Mouse (Mus musculus): ENCODE results near the gene Asb10. TPM values are rescaled to one million over a fixed set of nuclear protein-coding genes. Genes with fewer than 3 reads are reported as not detected.
A peak's percentile ranks its signal among the peaks of the same experiment; 100 is the strongest.
"Not testable (repeated sequence)": the region's sequence is repeated elsewhere in the genome, so short reads cannot be mapped to it uniquely, and the experiment has no call there.

The Asb10 gene
- polyA plus RNA-seq, 1 experiment from 2014 or later = 0.99 TPM

GRCm38 (mm10) chr5:24555335-24555734, 14.6 kb upstream of the Asb10 start:
- not testable (repeated sequence) for ATAC-seq (ENCODE audit: insufficient number of reproducible peaks, low FRiP score, low TSS enrichment, low read depth); H3K4me3 ChIP-seq; H3K36me3 ChIP-seq; H3K9me3 ChIP-seq; H3K4me2 ChIP-seq; H3K9ac ChIP-seq; H3K27me3 ChIP-seq; H3K27ac ChIP-seq
- H3K4me1 ChIP-seq = peaks cover 32% of the 10 kb centered on the region
- WGBS = 93% methylated on average over 7 of the region's 7 CpGs

- no peak for ATAC-seq (ENCODE audit: insufficient number of reproducible peaks, low FRiP score, low TSS enrichment, low read depth)
- Histone ChIP-seq H3K4me1 (peaks cover 32% of the 10 kb centered on the region), H3K9me3 (no peaks in the 10 kb centered on the region), H3K27ac (peak overlapping the region; percentile 67), H3K9ac (no peak overlapping the region), H3K27me3 (no peaks in the 10 kb centered on the region), H3K36me3 (no peaks in the 10 kb centered on the region), H3K4me3 (no peak overlapping the region), H3K4me2 (peak overlapping the region; percentile 1; the same call in 1 of the 2 replicates)
- 31% methylated on average over 5 of the region's 5 CpGs for WGBS
These were observed 13.0 kb upstream of the Asb10 start for GRCm38 (mm10) chr5:24553621-24554244.

GRCm38 (mm10) chr5:24551317-24551688, 10.5 kb upstream of the Asb10 start:
- ATAC-seq (ENCODE audit: insufficient number of reproducible peaks, low FRiP score, low TSS enrichment, low read depth) = no peak
- peak overlapping the region; percentile 12 for H3K4me3 ChIP-seq
- no peaks in the 10 kb centered on the region for H3K27me3 ChIP-seq
- H3K4me1 ChIP-seq = peaks cover 32% of the 10 kb centered on the region
- peak overlapping the region; percentile 43 for H3K4me2 ChIP-seq
- peak overlapping the region; percentile 38 for H3K27ac ChIP-seq
- no peaks in the 10 kb centered on the region for H3K36me3 ChIP-seq
- H3K9ac ChIP-seq = no peak overlapping the region
- WGBS = 45% methylated on average over 2 of the region's 2 CpGs
- no peaks in the 10 kb centered on the region for H3K9me3 ChIP-seq

DNA sequence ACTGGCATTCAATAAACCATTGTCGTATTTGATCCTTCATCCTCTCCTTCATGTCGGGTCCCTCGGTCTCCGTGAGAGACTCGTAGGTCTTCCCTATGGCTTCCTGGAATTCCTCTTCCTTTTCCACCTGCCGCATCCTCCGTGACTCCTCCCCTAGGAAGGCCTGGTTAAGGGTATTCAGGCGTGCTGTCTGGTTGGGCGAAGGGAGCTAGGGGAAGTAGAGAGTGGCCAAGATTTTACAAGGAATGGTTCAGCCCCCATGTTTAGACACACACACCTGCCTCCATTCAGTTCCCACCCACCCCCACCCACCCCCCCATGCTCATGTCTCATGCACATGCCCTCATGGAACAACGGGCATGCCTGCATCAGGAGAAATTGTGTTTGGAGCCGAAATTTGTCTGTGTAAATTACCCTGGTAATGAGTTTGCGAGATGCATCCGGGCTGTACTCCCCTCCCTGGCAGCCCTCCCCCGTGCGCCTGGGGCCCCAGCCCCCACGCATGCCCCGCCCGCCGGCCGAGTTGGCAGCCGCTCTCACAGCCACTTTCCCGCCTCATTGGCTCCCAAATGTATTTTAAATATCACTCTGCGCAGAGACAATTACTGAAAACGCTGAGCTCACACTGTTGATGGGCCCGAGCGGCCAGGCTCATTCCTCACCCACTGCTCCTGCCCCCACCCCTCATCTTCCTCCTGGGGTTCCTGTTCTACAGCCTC, 10.0 kb upstream of the Asb10 start:
- peaks cover 32% of the 10 kb centered on the region for H3K4me1 ChIP-seq
- H3K4me2 ChIP-seq = peak overlapping the region; percentile 43
- H3K27me3 ChIP-seq = no peaks in the 10 kb centered on the region
- no peaks in the 10 kb centered on the region for H3K36me3 ChIP-seq
- H3K4me3 ChIP-seq = peak overlapping the region; percentile 12
- WGBS = 23% methylated on average over 24 of the region's 26 CpGs
- no peak overlapping the region for H3K9ac ChIP-seq
- H3K9me3 ChIP-seq = no peaks in the 10 kb centered on the region
- H3K27ac ChIP-seq = peak overlapping the region; percentile 38
- peak; percentile 30; the same call in 1 of the 2 replicates for ATAC-seq (ENCODE audit: insufficient number of reproducible peaks, low FRiP score, low TSS enrichment, low read depth)

- no peak for ATAC-seq (ENCODE audit: insufficient number of reproducible peaks, low FRiP score, low TSS enrichment, low read depth)
- Histone ChIP-seq H3K27me3 (peaks cover 8% of the 10 kb centered on the region), H3K4me1 (peaks cover 26% of the 10 kb centered on the region), H3K9me3 (no peaks in the 10 kb centered on the region), H3K4me2 (no peak overlapping the region), H3K9ac (no peak overlapping the region), H3K4me3 (no peak overlapping the region), H3K27ac (no peak overlapping the region), H3K36me3 (no peaks in the 10 kb centered on the region)
- WGBS = 75% methylated on average over 7 of the region's 7 CpGs
These were observed 1.9 kb upstream of the Asb10 start for GRCm38 (mm10) chr5:24542643-24543042.

DNA sequence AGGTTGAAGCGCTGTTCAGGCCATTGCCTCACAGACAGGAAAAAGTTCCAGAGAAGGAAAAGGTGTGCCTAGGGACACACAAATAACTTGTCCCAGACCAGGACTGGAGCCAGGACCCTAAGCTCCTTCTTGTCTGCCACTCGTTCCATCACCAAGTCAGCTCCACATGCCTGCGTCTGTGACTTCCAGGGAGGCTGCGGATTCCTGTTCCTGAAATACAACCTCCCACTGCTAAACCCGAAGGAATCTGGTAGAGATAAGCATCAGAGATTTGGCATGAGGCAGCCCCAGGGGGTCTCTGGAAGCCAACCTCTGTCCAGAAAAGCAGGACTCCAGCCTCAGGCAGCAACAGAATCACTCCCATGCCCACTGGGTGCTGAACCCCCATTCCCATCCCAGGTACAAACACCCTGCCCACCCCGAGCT, 379 bp upstream of the Asb10 start:
- peak overlapping the region; percentile 34 for H3K4me2 ChIP-seq
- H3K4me1 ChIP-seq = peaks cover 29% of the 10 kb centered on the region
- no peaks in the 10 kb centered on the region for H3K36me3 ChIP-seq
- H3K27me3 ChIP-seq = peaks cover 13% of the 10 kb centered on the region
- H3K9me3 ChIP-seq = no peaks in the 10 kb centered on the region
- no peak overlapping the region for H3K27ac ChIP-seq
- H3K4me3 ChIP-seq = no peak overlapping the region
- H3K9ac ChIP-seq = no peak overlapping the region
- WGBS = 15% methylated on average over 6 of the region's 6 CpGs
- no peak for ATAC-seq (ENCODE audit: insufficient number of reproducible peaks, low FRiP score, low TSS enrichment, low read depth)

DNA sequence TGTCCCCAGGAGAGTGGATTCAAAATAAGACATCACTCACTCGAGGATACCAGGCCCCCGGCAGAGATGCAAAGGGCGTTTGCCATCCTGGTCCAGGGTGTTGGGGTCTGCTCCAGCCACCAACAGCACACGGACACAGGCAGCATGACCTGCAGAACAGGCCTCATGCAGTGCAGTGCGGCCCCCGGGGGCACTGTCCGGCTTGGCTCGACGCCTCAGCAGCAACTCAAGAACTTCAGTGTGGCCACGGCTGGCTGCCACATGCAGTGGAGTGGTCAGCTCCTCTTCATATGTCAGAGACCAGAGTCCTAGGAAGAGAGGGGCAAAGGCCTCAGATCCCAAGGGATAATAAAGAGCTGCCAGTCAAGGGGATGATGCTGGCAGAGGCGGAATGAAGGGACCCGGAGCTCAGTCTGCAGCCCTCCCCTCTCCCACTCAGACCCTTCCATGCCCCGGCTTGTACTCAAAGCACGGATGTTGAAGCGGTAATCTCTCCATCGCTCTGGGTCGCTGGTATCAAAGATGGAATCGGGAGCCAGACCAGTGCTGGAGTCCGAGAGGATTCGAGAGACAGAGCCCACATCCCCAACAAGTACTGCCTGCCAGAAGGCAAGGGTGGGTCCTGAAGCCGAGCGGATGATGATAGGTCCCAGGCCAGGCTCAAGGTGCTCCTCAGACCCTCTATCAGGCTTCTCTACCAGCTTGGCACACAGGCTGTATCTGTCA, 1.0 kb downstream of the Asb10 start:
- Histone ChIP-seq H3K27ac (no peak overlapping the region), H3K4me2 (no peak overlapping the region), H3K9me3 (no peaks in the 10 kb centered on the region), H3K36me3 (no peaks in the 10 kb centered on the region), H3K4me3 (no peak overlapping the region), H3K27me3 (peaks cover 14% of the 10 kb centered on the region), H3K4me1 (peaks cover 29% of the 10 kb centered on the region), H3K9ac (no peak overlapping the region)
- ATAC-seq (ENCODE audit: insufficient number of reproducible peaks, low FRiP score, low TSS enrichment, low read depth) = no peak
- WGBS = 77% methylated on average over 22 of the region's 22 CpGs

DNA sequence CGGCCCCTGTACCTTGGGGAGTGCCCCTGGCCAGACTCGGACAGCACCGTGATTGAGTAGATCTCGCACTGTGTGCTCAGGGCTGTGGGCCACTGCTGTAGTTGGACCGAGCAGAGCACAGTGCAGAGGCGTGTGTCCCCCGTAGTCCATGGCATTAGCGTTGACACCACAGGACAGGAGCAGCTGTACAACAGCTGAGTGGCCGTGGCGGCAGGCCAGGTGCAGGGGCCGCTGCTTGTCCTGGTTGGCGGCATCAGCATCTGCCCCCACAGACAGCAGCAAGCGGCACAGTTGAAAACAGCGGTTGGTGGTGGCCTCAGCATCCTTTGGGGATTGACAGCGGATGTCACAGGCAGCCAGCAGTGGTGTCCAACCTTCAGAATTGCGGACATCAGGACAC, 3.2 kb downstream of the Asb10 start:
- Histone ChIP-seq H3K36me3 (no peaks in the 10 kb centered on the region), H3K4me2 (no peak overlapping the region), H3K9ac (no peak overlapping the region), H3K4me3 (no peak overlapping the region), H3K4me1 (peaks cover 29% of the 10 kb centered on the region), H3K27ac (0 out of 2 replicates have a peak overlapping the region, but pooled peaks have one; percentile 7), H3K9me3 (no peaks in the 10 kb centered on the region), H3K27me3 (peaks cover 17% of the 10 kb centered on the region)
- 0 out of 2 replicates have a peak, but pooled peaks have one; percentile 30 for ATAC-seq (ENCODE audit: insufficient number of reproducible peaks, low FRiP score, low TSS enrichment, low read depth)
- WGBS = 59% methylated on average over 16 of the region's 16 CpGs

DNA sequence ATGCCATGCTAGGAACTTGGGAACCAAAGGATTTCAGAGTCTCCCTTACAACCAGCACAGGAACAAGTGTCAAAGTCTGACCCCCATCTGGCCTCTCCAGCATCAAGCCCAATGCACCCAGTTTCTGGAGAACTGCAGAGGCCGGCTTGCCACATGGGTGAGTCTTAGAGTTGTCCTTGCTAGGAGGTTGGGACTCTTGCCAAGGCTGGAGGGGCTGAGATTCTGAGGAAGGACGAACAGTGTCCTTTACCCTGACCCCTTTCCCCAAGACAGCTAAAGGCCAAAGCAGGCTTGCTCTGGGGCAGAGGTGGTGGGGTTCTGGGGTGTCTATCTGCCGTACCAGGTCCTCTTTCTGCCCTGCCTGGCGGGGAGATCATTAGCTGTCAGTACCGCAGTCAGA, 4.3 kb downstream of the Asb10 start:
- H3K9ac ChIP-seq = no peak overlapping the region
- no peak overlapping the region for H3K4me3 ChIP-seq
- H3K27me3 ChIP-seq = peaks cover 26% of the 10 kb centered on the region
- ATAC-seq (ENCODE audit: insufficient number of reproducible peaks, low FRiP score, low TSS enrichment, low read depth) = no peak
- 64% methylated on average over 5 of the region's 5 CpGs for WGBS
- no peak overlapping the region for H3K4me2 ChIP-seq
- H3K4me1 ChIP-seq = peaks cover 29% of the 10 kb centered on the region
- H3K27ac ChIP-seq = no peak overlapping the region
- H3K9me3 ChIP-seq = no peaks in the 10 kb centered on the region
- H3K36me3 ChIP-seq = no peaks in the 10 kb centered on the region

- no peak for ATAC-seq (ENCODE audit: insufficient number of reproducible peaks, low FRiP score, low TSS enrichment, low read depth)
- no peak overlapping the region for H3K9ac ChIP-seq
- no peaks in the 10 kb centered on the region for H3K9me3 ChIP-seq
- 80% methylated on average over 3 of the region's 3 CpGs for WGBS
- H3K4me2 ChIP-seq = no peak overlapping the region
- H3K4me3 ChIP-seq = no peak overlapping the region
- H3K27ac ChIP-seq = no peak overlapping the region
- peaks cover 21% of the 10 kb centered on the region for H3K4me1 ChIP-seq
- H3K27me3 ChIP-seq = peaks cover 34% of the 10 kb centered on the region
- no peaks in the 10 kb centered on the region for H3K36me3 ChIP-seq
These were observed 5.0 kb downstream of the Asb10 start for GRCm38 (mm10) chr5:24535731-24536130.

GRCm38 (mm10) chr5:24534292-24534691, 6.5 kb downstream of the Asb10 start:
- ATAC-seq (ENCODE audit: insufficient number of reproducible peaks, low FRiP score, low TSS enrichment, low read depth) = no peak
- Histone ChIP-seq H3K4me2 (no peak overlapping the region), H3K27me3 (peaks cover 43% of the 10 kb centered on the region), H3K36me3 (no peaks in the 10 kb centered on the region), H3K4me3 (no peak overlapping the region), H3K9me3 (no peaks in the 10 kb centered on the region), H3K4me1 (0 out of 2 replicates have a peak, but pooled peaks cover 7% of the 10 kb centered on the region), H3K27ac (no peak overlapping the region), H3K9ac (no peak overlapping the region)
- WGBS = 51% methylated on average over 5 of the region's 5 CpGs

- H3K9me3 ChIP-seq = no peaks in the 10 kb centered on the region
- H3K36me3 ChIP-seq = no peaks in the 10 kb centered on the region
- no peak overlapping the region for H3K4me2 ChIP-seq
- H3K27me3 ChIP-seq = peaks cover 52% of the 10 kb centered on the region
- no peak for ATAC-seq (ENCODE audit: insufficient number of reproducible peaks, low FRiP score, low TSS enrichment, low read depth)
- 0 out of 2 replicates have a peak, but pooled peaks cover 5% of the 10 kb centered on the region for H3K4me1 ChIP-seq
- H3K27ac ChIP-seq = no peak overlapping the region
- H3K9ac ChIP-seq = no peak overlapping the region
- H3K4me3 ChIP-seq = no peak overlapping the region
- 54% methylated on average over 11 of the region's 11 CpGs for WGBS
These were observed 7.4 kb downstream of the Asb10 start for GRCm38 (mm10) chr5:24533391-24533790.

Data from limb, embryonic 15.5 days (tissue).